Mouse (Mus musculus) large intestine, adult 2 months (tissue): ENCODE results near the gene Copz1. TPM values are rescaled to one million over a fixed set of nuclear protein-coding genes. Genes with fewer than 3 reads are reported as not detected.
"Not testable (repeated sequence)": the region's sequence is repeated elsewhere in the genome, so short reads cannot be mapped to it uniquely, and the experiment has no call there.

Experiments
- DNase-seq: peaks from one replicate; pipeline ENCODE4 v3.0.0-alpha.2; 2012; ENCODE audit warnings: low read depth, low spot score
- WGBS: fragments of 180-500 bp; shearing (Covaris S2); methylation state at CpG from one replicate; pipeline ENCODE4 v1.1.7; 2018; 5-methylcytosine and 5-hydroxymethylcytosine counted together
- polyA plus RNA-seq: library from polyadenylated mRNA; depleted of rRNA; stranded (reverse); fragments of >200 nt; gene quantifications from 2 replicates; pipeline ENCODE4 v1.2.3, GENCODE M21; 2012

The Copz1 gene
- polyA plus RNA-seq, 1 experiment: 216 TPM

GRCm38 (mm10) chr15:103250195-103250740 lies 22.2 kb upstream of the Copz1 start:
- WGBS: 30% methylated on average over 2 of the region's 2 CpGs
- no peak for DNase-seq

GRCm38 (mm10) chr15:103251595-103251994 lies 20.9 kb upstream of the Copz1 start:
- 72% methylated on average over 1 of the region's 1 CpGs for WGBS
- DNase-seq: no peak

DNA sequence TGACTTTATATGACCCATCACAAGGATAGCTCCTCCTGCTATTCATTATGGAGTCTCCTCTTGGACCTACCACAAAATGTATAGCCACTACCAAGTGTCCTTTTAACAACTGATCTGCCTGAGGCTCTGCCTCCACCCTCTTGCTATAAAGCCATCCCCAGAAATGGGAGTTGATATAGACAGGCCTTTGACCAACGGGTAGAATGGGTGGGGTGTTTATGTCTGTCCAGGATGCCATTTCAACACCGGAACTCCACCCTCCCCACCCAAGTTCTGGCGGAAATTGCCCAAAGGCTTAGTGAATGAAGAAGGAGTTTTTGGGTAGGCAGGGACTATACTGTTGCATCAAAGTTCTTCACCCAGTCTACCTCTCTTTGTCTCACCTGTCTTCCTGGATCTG lies 19.9 kb upstream of the Copz1 start:
- 30% methylated on average over 3 of the region's 3 CpGs for WGBS
- DNase-seq: no peak

GRCm38 (mm10) chr15:103253352-103253751 lies 19.2 kb upstream of the Copz1 start:
- 91% methylated on average over 1 of the region's 1 CpGs for WGBS
- no peak for DNase-seq

- 3% methylated on average over 25 of the region's 25 CpGs for WGBS
- DNase-seq: no peak
Observed at GRCm38 (mm10) chr15:103255169-103255568, 17.3 kb upstream of the Copz1 start.

GRCm38 (mm10) chr15:103256210-103256986 lies 16.1 kb upstream of the Copz1 start:
- DNase-seq: no peak
- WGBS: 90% methylated on average over 6 of the region's 6 CpGs

DNA sequence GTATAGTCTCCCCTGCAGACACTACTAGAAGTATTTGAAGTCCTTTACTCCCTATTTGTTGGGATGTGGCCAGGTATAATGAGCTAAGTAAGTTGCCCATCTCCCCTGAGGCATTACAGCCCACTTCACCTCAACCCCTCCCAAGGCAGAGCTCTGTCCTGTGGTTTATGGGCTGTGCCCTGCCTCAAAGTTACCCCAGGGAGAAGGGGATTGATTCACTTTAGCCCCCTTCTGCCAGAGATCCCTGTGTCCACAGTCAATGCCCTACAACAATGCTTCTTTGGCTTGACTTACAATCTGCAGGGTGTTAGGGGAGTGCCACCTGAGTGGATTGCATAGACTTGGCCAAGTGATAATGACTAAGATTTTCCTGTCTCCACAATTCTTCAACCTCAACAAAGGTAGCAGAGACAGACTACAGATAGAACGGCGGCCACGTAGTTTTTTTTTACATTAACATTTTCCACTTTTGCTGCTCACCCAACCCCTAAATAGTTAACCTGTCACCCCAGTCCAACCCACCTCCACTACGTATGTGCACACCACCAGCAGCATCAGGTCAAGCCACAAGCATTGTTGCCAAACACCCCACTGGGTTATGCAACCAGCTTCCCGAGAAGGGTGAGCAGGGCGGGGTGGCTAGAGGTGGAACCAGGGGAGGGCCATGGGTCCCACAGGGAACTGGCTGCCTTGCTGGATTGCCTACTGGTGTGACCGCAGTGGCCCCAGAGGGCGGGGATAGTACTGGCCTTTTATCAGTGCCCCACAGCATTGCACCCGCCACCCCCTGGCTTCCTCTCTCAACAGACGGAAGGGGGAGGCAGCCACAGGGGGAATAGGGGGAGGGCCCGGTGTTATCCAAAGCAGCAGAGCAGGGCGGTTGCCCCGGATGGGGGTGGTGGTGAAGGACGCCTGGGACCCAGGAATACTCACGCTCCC lies 14.5 kb upstream of the Copz1 start, which contains the start of gene Nfe2:
Gene Nfe2 (minus strand): TSS at position 614 of the 939 bp plus-strand sequence.
- WGBS: 20% methylated on average over 15 of the region's 15 CpGs
- DNase-seq: no peak

- WGBS: 65% methylated on average over 5 of the region's 5 CpGs
- no peak for DNase-seq
Observed at GRCm38 (mm10) chr15:103259162-103259561, 13.4 kb upstream of the Copz1 start.

DNA sequence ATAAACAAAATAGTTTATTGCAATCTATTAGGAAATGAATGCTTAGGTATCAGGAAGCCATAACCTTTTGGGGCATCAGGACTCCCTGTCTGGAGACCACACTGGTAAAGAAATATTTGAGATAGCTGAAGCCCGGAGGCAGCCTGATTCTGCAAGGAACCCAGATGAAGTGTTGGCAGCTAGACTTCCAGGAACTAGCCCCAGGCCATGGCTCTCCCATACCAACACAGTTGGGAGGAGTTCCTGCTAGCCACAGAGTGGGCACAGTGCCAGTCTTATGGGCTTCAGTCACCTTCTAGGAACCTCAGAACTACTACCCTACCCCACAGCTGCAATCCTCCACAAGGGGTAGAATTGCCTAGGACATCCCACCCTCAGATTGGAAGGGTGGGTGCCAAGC lies 12.5 kb upstream of the Copz1 start:
- no peak for DNase-seq
- WGBS: 43% methylated on average over 1 of the region's 1 CpGs

DNA sequence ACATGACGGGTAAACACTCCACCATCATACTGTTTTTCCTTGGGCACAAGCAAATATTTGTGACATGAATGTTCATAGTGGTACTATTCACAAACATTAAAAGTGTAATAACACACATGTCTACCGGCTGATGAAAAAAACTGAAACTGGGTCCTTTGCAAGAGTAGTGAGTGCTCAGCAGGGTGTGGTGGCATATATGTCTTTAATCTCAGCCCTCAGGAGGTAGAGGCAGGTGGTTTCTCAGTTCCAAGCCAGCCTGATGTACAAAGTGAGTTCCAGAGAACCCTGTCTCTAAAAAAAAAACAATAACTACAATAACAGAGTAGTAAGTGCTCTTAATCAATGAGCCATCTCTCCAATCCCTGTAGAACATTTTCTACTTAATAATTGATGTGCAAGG lies 7.7 kb upstream of the Copz1 start:
- 82% methylated on average over 2 of the region's 2 CpGs for WGBS
- DNase-seq: no peak

DNA sequence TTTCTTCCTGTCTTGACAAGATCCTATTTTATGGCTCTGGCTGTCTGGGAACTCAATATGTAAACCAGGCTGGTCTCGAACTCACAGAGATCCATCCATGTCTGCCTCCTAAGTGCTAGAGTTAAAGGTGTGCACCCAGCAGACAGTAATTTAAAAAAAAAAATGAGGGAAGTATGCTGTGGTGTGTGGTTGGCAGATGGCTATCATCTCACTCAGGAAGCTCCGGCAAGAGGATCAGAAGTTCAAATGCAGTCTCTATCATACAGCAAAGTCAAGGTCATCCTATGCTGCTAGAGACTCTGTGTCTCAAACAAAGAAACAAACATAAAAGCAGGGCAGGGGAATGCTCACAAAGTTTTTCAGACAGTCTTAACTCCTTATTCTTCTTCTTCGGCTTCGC lies 3.6 kb upstream of the Copz1 start:
- DNase-seq: no peak
- WGBS: 74% methylated on average over 4 of the region's 4 CpGs

DNA sequence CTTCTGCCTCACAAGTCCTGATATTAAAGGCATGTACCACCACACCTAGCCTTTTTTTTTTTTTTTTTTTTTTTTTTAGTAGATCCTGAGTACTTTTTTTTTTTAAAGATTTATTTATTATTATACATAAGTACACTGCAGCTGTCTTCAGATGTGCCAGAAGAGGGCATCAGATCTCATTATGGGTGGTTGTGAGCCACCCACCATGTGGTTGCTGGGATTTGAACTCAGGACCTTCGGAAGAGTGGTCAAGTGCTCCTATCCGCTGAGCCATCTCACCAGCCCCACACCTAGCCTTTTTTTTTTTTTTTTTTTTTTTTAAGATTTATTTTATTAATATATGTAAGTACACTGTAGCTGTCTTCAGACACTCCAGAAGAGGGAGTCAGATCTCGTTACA lies 3.4 kb downstream of the Copz1 start:
- not testable (repeated sequence) for DNase-seq
- WGBS: 92% methylated on average over 3 of the region's 3 CpGs

GRCm38 (mm10) chr15:103277949-103278348 lies 5.4 kb downstream of the Copz1 start:
- WGBS: 24% methylated on average over 7 of the region's 7 CpGs
- DNase-seq: no peak

GRCm38 (mm10) chr15:103279750-103280149 lies 7.2 kb downstream of the Copz1 start:
- 57% methylated on average over 3 of the region's 3 CpGs for WGBS
- no peak for DNase-seq

DNA sequence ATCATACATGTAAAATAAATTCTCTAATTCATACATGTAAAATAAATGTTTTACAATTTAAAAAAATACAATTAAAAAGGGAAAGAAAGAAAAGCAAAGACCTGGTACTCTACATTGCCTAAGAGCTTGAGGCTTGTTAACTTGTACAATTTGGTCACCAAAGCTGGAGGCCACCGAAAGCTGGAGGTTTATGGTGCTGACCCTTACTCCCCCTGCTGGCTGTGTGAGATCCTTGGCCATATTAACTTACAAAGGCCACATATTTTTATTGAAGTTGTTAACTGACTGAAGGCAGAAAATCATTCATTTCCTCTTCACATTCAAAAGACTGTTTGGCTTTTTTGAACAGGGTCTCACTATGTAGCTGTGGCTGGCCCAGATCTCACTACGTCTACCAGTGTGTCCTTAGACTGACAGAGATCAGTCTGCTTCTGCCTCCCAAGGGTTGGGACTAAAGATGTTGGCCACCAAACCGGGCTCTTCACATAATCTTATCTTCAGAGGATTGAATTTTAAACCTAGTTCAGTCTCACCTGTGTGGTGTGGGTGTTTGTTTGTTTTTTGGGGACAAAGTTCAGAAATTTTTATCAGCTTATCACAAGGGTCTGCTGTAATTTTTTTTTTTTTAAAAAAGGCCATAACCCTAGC lies 8.4 kb downstream of the Copz1 start:
- 16% methylated on average over 3 of the region's 3 CpGs for WGBS
- no peak for DNase-seq

DNA sequence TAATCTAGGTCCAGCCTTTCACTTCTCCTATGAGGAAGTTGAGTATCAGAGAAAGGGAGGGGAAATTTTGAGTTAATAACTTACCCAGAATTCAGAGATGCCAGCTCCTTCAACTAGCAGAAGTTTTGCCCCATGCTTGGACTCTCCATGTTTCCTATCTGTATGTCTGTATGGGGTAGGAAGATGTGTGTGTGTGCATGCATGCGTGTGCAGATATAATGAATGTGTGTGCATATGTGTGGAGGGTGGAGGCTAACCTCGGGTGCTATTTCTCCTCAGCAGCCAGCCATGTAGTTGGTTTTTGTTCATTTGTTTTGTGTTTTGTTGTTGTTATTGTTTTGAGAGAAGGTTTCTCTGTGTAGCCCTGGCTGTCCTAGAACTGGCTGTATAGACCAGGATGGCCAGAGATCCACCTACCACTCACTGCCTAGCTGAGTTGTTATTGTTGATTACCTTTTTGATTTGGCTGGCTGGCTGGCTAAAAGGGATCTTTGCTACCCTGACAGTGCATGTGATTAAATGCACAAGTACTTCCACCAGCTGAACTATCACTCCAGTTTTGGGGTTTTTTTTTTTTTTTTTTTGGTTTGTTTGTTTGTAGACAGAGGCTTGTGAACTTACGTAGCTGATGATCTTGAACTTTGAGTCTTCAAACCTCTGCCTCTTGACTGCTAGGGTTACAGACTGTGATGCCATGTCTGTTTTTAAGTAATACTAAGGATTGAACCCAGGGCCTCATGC lies 9.1 kb downstream of the Copz1 start:
- WGBS: 38% methylated on average over 3 of the region's 3 CpGs
- DNase-seq: no peak

DNA sequence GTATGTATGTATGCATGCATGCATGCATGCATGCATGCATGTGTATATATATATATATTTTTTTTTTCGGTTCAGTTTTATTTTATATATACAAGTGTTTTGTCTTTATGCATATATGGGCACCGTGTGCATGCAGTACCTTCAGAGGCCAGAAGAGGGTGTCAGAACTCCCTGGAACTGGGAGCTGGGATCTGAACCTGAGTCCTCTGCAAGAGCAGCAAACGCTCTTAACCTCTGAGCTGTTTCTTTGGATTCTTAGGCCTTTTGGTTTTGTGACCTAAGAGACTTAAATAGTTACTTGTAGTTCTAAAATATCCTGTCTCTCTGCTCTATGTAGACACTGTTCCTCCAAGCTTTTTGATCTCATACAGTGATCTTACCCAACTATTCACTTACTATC lies 11.6 kb downstream of the Copz1 start:
- 62% methylated on average over 3 of the region's 3 CpGs for WGBS
- DNase-seq: no peak

DNA sequence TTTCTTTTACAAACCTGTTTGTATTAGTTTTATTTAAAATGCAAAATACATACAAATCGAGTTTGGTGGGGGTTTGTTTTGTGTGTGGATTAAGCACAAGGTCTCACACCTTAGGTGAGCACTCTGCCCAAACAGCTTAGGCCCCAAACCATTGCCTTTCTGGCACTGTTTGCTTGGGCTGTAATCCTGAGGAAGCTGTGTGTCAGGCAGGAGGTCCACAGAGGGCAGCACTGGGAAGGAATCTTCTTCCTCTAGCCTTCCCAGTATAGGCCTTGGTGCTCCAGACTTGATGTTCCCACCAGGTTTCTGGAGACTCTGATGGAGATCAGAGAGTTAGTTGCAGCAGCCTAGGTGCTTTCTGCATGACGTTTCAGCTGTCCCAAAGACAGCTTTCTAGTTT lies 12.1 kb downstream of the Copz1 start:
- WGBS: 37% methylated on average over 2 of the region's 2 CpGs

GRCm38 (mm10) chr15:103285778-103286417 lies 13.4 kb downstream of the Copz1 start:
- WGBS: 24% methylated on average over 1 of the region's 1 CpGs
- no peak for DNase-seq

More for the DNA sequence above, 12.1 kb downstream of the Copz1 start:
- no peak for DNase-seq
